8 mouse cellular contexts compared by ENCODE assay signal in genomic region chr7:114066529-114067178, GRCm38 (mm10). TPM values are rescaled to one million over a fixed set of nuclear protein-coding genes. Genes with fewer than 3 reads are reported as not detected.
DNase-seq lines count a peak whose midpoint lies in the region; ATAC-seq and TF ChIP-seq lines count a peak whose summit lies in the region.

No protein-coding gene starts in this region.

- H3K27ac ChIP-seq in hindbrain, embryonic 14.5 days = no peak overlapping the region

- CTCF ChIA-PET in Patski (lab: Charles Lee) = interaction anchor here (0.7 to 2.0 kb wide), 7 partner anchors 10 to 147 kb away, joined by 3 to 22 read pairs (median 4); no protein-coding TSS in a partner anchor

- H3K4me3 ChIP-seq in hindbrain, embryonic 14.5 days (replicated peaks; ENCODE audit: low read length) = peak overlapping the region; percentile 15; the same call in 1 of the 2 replicates

- no peaks in the 10 kb centered on the region for H3K27me3 ChIP-seq in Patski
- no peaks in the 10 kb centered on the region for H3K27me3 ChIP-seq in hindbrain, embryonic 14.5 days (ENCODE audit: control insufficient read depth, insufficient read depth, low read length)

- peak; percentile 84 for ATAC-seq in Patski
- ATAC-seq in hindbrain, embryonic 14.5 days (ENCODE audit: low FRiP score) = peak; percentile 80; the same call in 1 of the 2 replicates

- H3K4me2 ChIP-seq in hindbrain, embryonic 14.5 days (replicated peaks) = peak overlapping the region; percentile 36

- 6% methylated on average over 14 of the region's 14 CpGs for WGBS in hindbrain, embryonic 14.5 days

- POLR2A ChIA-PET in Patski (lab: Charles Lee) = no interaction called here

- peak; percentile 95 for TF ChIP-seq CTCF in Patski (IDR thresholded peaks at IDR 0.05)

- no peaks in the 10 kb centered on the region for H3K9me3 ChIP-seq in hindbrain, embryonic 14.5 days (ENCODE audit: control insufficient read depth, low read length)

- no peaks in the 10 kb centered on the region for H3K36me3 ChIP-seq in hindbrain, embryonic 14.5 days (replicated peaks; ENCODE audit: control insufficient read depth, insufficient read depth)

- peak; percentile 68 for DNase-seq in Patski (ENCODE audit: low read depth, low spot score)
- peak; percentile 90 to 91 for DNase-seq in cerebellum, postnatal 25 days
- peak; percentile 80 to 82 for DNase-seq in frontal cortex, postnatal 25 days (ENCODE audit: low spot score in 2 of 2)
- DNase-seq in hindbrain, embryonic 14.5 days (ENCODE audit: low spot score) = peak; percentile 83
- DNase-seq in layer of hippocampus, postnatal 25 days (ENCODE audit: extremely low spot score in 1 of 2, low spot score in 1 of 2) = peak; percentile 75 to 85
- peak; percentile 88 for DNase-seq in lung, postnatal 14 days
- DNase-seq in retina, embryonic 14.5 days (ENCODE audit: low spot score) = peak; percentile 87
- DNase-seq in thymus, postnatal 4 days = peak; percentile 86

- in situ Hi-C loops in Patski (cut with MboI; ENCODE audit: low pct_unique_long_range_greater_than_20kb) = loop anchor here (5.0 to 10.0 kb wide), 2 partner anchors 48 to 146 kb away; partner anchors contain the start of gene Rras2

- peak overlapping the region; percentile 10; the same call in 1 of the 2 replicates for H3K9ac ChIP-seq in hindbrain, embryonic 14.5 days

- peaks cover 14% of the 10 kb centered on the region; the same call in 1 of the 2 replicates for H3K4me1 ChIP-seq in hindbrain, embryonic 14.5 days (replicated peaks; ENCODE audit: control insufficient read depth, insufficient read depth, low read length)

RNA-seq across cellular contexts. Expression of gene Rras2, which starts 50.9 kb away (rescaled TPM):
- 145 TPM for polyA plus RNA-seq in Patski (2021)
- 23.9 and 28.8 TPM in 2 replicates for polyA plus RNA-seq in hindbrain, embryonic 14.5 days (2014; fragmentation: Nextera tagmentation; extraction: Ambion mirVana)
- total RNA-seq in layer of hippocampus, postnatal 25 days (2021) = 10 to 100 TPM; 34.6 to 36.9 TPM
